Comparison of ENCODE assay signal across 8 mouse cellular contexts in the genomic region with DNA sequence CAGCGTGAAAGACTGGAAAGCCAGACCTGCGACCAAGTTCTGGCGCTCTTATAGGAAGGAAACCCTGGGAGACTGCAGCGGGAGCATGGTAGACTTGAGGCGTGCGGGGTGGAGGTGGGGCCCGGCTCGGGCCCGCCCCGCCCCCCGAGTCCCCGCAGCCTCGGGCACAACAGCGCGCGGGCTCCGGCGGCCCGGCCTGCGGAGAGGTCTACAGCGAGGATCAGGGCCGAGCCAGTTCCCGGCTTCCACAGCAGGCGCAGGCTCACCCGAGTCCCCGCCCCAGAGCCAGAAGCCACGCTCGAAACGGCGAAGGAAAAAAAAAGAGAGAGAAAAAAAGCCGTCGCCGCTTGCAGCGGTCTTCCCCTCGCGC. TPM values are rescaled to one million over a fixed set of nuclear protein-coding genes. Genes with fewer than 3 reads are reported as not detected.
DNase-seq lines count a peak whose midpoint lies in the region; ATAC-seq and TF ChIP-seq lines count a peak whose summit lies in the region.

No protein-coding gene starts in this region.

- DNase-seq in adrenal gland, adult 2 months: peak; percentile 72
- DNase-seq in adrenal gland, adult 8-10 months: no peak
- DNase-seq in lung, postnatal 0 days (ENCODE audit: low spot score): no peak
- no peak for DNase-seq in lung, postnatal 36 days
- DNase-seq in embryo, embryonic 9.5 days (ENCODE audit: extremely low spot score): peak; percentile 53

- H3K9me3 ChIP-seq in lung, postnatal 0 days (ENCODE audit: low read length): no peaks in the 10 kb centered on the region

- peak; percentile 47 for ATAC-seq in lung, postnatal 0 days
- peak; percentile 14 for ATAC-seq in inflammation-experienced regulatory T-cells, adult 6 months
- peak; percentile 35 for ATAC-seq in megakaryocyte-erythroid progenitor cell, adult 5-6 weeks (replicated peaks; ENCODE audit: low FRiP score, low TSS enrichment, poor library complexity, severe bottlenecking)
- no peak for ATAC-seq in monocyte, adult 5-6 weeks (replicated peaks; ENCODE audit: insufficient number of reproducible peaks, low FRiP score, low TSS enrichment, poor library complexity, severe bottlenecking)

- H3K27ac ChIP-seq in lung, postnatal 0 days (ENCODE audit: low read length): peak overlapping the region; percentile 99

- H3K9ac ChIP-seq in lung, postnatal 0 days (replicated peaks; ENCODE audit: low read depth): peak overlapping the region; percentile 80

- peak overlapping the region; percentile 90 for H3K4me2 ChIP-seq in lung, postnatal 0 days (replicated peaks; ENCODE audit: low read depth, low read length)

- TF ChIP-seq CTCF in lung, postnatal 0 days (IDR thresholded peaks at IDR 0.05): no peak

- H3K27me3 ChIP-seq in lung, postnatal 0 days (replicated peaks; ENCODE audit: insufficient read depth, low read length): no peaks in the 10 kb centered on the region

- H3K36me3 ChIP-seq in lung, postnatal 0 days (ENCODE audit: insufficient read depth, low read length): peaks cover 7% of the 10 kb centered on the region; the same call in 1 of the 2 replicates

- H3K4me3 ChIP-seq in lung, postnatal 0 days (ENCODE audit: low read depth, low read length): peak overlapping the region; percentile 98

- no peaks in the 10 kb centered on the region for H3K4me1 ChIP-seq in lung, postnatal 0 days (ENCODE audit: insufficient read depth, low read depth, low read length)

- no peak for TF ChIP-seq EP300 in lung, postnatal 0 days (IDR thresholded peaks at IDR 0.05)

- under 1% methylated on average over 36 of the region's 36 CpGs for WGBS in lung, postnatal 0 days

RNA-seq across cellular contexts. Expression of a gene that starts 0.8 kb away (rescaled TPM):
- 100 to 1,000 TPM in 1 of 2 experiments, 10 to 100 TPM in 1; 87.8 to 101 TPM for total RNA-seq in adrenal gland, adult 2 months (2021)
- polyA plus RNA-seq in adrenal gland, adult 2 months (2012; rRNA removed): 9.7 and 9.8 TPM in 2 replicates
- 100 to 1,000 TPM in 3 of 4 experiments, 10 to 100 TPM in 1; 96.8 to 150 (median 119) TPM for total RNA-seq in adrenal gland, adult 8-10 months (2022)
- 162 and 178 TPM in 2 replicates for polyA plus RNA-seq in lung, postnatal 0 days (2015; fragmentation: Nextera tagmentation; extraction: Ambion mirVana)
- 100 to 1,000 TPM; 539 to 598 (median 556) TPM for polyA plus RNA-seq in inflammation-experienced regulatory T-cells, adult 6 months (2017; shearing (Covaris generic))
- 419 and 654 TPM in 2 replicates for total RNA-seq in megakaryocyte-erythroid progenitor cell, adult 5-6 weeks (2014; fragmentation: Nextera tagmentation)
- 578 and 655 TPM in 2 replicates for total RNA-seq in megakaryocyte-erythroid progenitor cell, adult 5-6 weeks (2017)
- 262 to 315 TPM (median 271 TPM) in 3 replicates for total RNA-seq in monocyte, adult 5-6 weeks (2017)

RNA-seq across cellular contexts. Expression of a gene that starts 1.0 kb away (rescaled TPM):
- under 1 TPM in 1 of 2 experiments, not detected in 1; 0.14 TPM for total RNA-seq in adrenal gland, adult 2 months (2021)
- not detected in 2 replicates for polyA plus RNA-seq in adrenal gland, adult 2 months (2012; rRNA removed)
- total RNA-seq in adrenal gland, adult 8-10 months (2022): under 1 TPM in 2 of 4 experiments, not detected in 2; 0.09 to 0.11 TPM
- 0.19 and 0.21 TPM in 2 replicates for polyA plus RNA-seq in lung, postnatal 0 days (2015; fragmentation: Nextera tagmentation; extraction: Ambion mirVana)
- not detected for polyA plus RNA-seq in inflammation-experienced regulatory T-cells, adult 6 months (2017; shearing (Covaris generic))
- not detected in 2 replicates for total RNA-seq in megakaryocyte-erythroid progenitor cell, adult 5-6 weeks (2014; fragmentation: Nextera tagmentation)
- total RNA-seq in megakaryocyte-erythroid progenitor cell, adult 5-6 weeks (2017): not detected in 2 replicates
- 0.11 TPM in 1 of 3 replicates, not detected in the others for total RNA-seq in monocyte, adult 5-6 weeks (2017)

RNA-seq across cellular contexts. Expression of a gene that starts 18.0 kb away (rescaled TPM):
- 1 to 10 TPM; 4.3 to 8.5 TPM for total RNA-seq in adrenal gland, adult 2 months (2021)
- 0.91 and 1.1 TPM in 2 replicates for polyA plus RNA-seq in adrenal gland, adult 2 months (2012; rRNA removed)
- 10 to 100 TPM in 1 of 4 experiments, 1 to 10 TPM in 3; 6.9 to 10.9 (median 9.2) TPM for total RNA-seq in adrenal gland, adult 8-10 months (2022)
- 11.1 and 13.2 TPM in 2 replicates for polyA plus RNA-seq in lung, postnatal 0 days (2015; fragmentation: Nextera tagmentation; extraction: Ambion mirVana)
- 10 to 100 TPM; 12.7 to 17.5 (median 12.8) TPM for polyA plus RNA-seq in inflammation-experienced regulatory T-cells, adult 6 months (2017; shearing (Covaris generic))
- total RNA-seq in megakaryocyte-erythroid progenitor cell, adult 5-6 weeks (2014; fragmentation: Nextera tagmentation): 38.8 and 45.0 TPM in 2 replicates
- total RNA-seq in megakaryocyte-erythroid progenitor cell, adult 5-6 weeks (2017): 40.4 and 46.7 TPM in 2 replicates
- total RNA-seq in monocyte, adult 5-6 weeks (2017): 2.4 to 12.1 TPM (median 7.7 TPM) in 3 replicates

Comparison
In these comparisons a context has a peak if more than half of its experiments do, and no peak if none do; other contexts are left out.
1. DNase-seq: peak in adrenal gland, adult 2 months (single experiment) and embryo, embryonic 9.5 days (single experiment); none in adrenal gland, adult 8-10 months (single experiment), lung, postnatal 0 days (single experiment) and lung, postnatal 36 days (single experiment).